Mouse (Mus musculus): ENCODE data around the gene Gm10375. TPM values are rescaled to one million over a fixed set of nuclear protein-coding genes. Genes with fewer than 3 reads are reported as not detected.
"Not testable (repeated sequence)": the region's sequence is repeated elsewhere in the genome, so short reads cannot be mapped to it uniquely, and the experiment has no call there.

Gene Gm10375
- total RNA-seq (2014; fragmentation: Nextera tagmentation), result not detected in 2 replicates
- not detected in 2 replicates for total RNA-seq (2017)
- polyA plus RNA-seq (2012), result not detected in 2 replicates

GRCm38 (mm10) chr14:43607913-43608312 is at the start of gene Gm10375:
Gm10375 (minus strand) TSS chr14:43608013.
- H3K27me3 ChIP-seq (ENCODE audit: insufficient read depth, low read length); H3K4me1 ChIP-seq (ENCODE audit: insufficient read depth, low read depth, low read length); ATAC-seq (ENCODE audit: extremely low read depth, insufficient number of reproducible peaks, low FRiP score, poor library complexity, severe bottlenecking); DNase-seq (ENCODE audit: low spot score); H3K9me3 ChIP-seq (replicated peaks); H3K4me3 ChIP-seq (ENCODE audit: low read depth, low read length); H3K36me3 ChIP-seq (replicated peaks): not testable (repeated sequence)

GRCm38 (mm10) chr14:43579046-43579445 is 28.8 kb downstream of the Gm10375 start, which contains the start of gene Gm17654:
Gm17654 (minus strand) TSS chr14:43579146.
- not testable (repeated sequence) for H3K9me3 ChIP-seq (replicated peaks); H3K36me3 ChIP-seq (replicated peaks); H3K4me3 ChIP-seq (ENCODE audit: low read depth, low read length); ATAC-seq (ENCODE audit: extremely low read depth, insufficient number of reproducible peaks, low FRiP score, poor library complexity, severe bottlenecking); H3K4me1 ChIP-seq (ENCODE audit: insufficient read depth, low read depth, low read length); DNase-seq (ENCODE audit: low spot score); H3K27me3 ChIP-seq (ENCODE audit: insufficient read depth, low read length)

- H3K36me3 ChIP-seq (replicated peaks); H3K27me3 ChIP-seq (ENCODE audit: insufficient read depth, low read length); ATAC-seq (ENCODE audit: extremely low read depth, insufficient number of reproducible peaks, low FRiP score, poor library complexity, severe bottlenecking); H3K9me3 ChIP-seq (replicated peaks); DNase-seq (ENCODE audit: low spot score); H3K4me3 ChIP-seq (ENCODE audit: low read depth, low read length); H3K4me1 ChIP-seq (ENCODE audit: insufficient read depth, low read depth, low read length): not testable (repeated sequence)
Measured at GRCm38 (mm10) chr14:43577969-43578368, 29.8 kb downstream of the Gm10375 start.

Other genes with a start within 250 kb of the Gm10375 start
- not detected in 2 replicates for gene Gm8138, start 191.7 kb downstream of the Gm10375 start, total RNA-seq (2014; fragmentation: Nextera tagmentation)
- gene Gm8138, start 191.7 kb downstream of the Gm10375 start, total RNA-seq (2017), result 0.06 and 0.55 TPM in 2 replicates
- not detected in 2 replicates for gene Gm8138, start 191.7 kb downstream of the Gm10375 start, polyA plus RNA-seq (2012)
- 0.58 TPM in 1 of 2 replicates, not detected in the other for gene Gm5799, start 64.4 kb downstream of the Gm10375 start, total RNA-seq (2014; fragmentation: Nextera tagmentation)
- not detected in 2 replicates for gene Gm5799, start 64.4 kb downstream of the Gm10375 start, total RNA-seq (2017)
- not detected in 2 replicates for gene Gm5799, start 64.4 kb downstream of the Gm10375 start, polyA plus RNA-seq (2012)
- gene Gm17654, start 28.9 kb downstream of the Gm10375 start, total RNA-seq (2014; fragmentation: Nextera tagmentation), result not detected in 2 replicates
- not detected in 2 replicates for gene Gm17654, start 28.9 kb downstream of the Gm10375 start, total RNA-seq (2017)
- not detected in 2 replicates for gene Gm17654, start 28.9 kb downstream of the Gm10375 start, polyA plus RNA-seq (2012)
- gene Gm8165, start 69.2 kb upstream of the Gm10375 start, total RNA-seq (2014; fragmentation: Nextera tagmentation), result not detected in 2 replicates
- not detected in 2 replicates for gene Gm8165, start 69.2 kb upstream of the Gm10375 start, total RNA-seq (2017)
- not detected in 2 replicates for gene Gm8165, start 69.2 kb upstream of the Gm10375 start, polyA plus RNA-seq (2012)
- 1.6 and 3.4 TPM in 2 replicates for gene Gm7324, start 89.8 kb upstream of the Gm10375 start, total RNA-seq (2014; fragmentation: Nextera tagmentation)
- 6.0 and 12.6 TPM in 2 replicates for gene Gm7324, start 89.8 kb upstream of the Gm10375 start, total RNA-seq (2017)
- gene Gm7324, start 89.8 kb upstream of the Gm10375 start, polyA plus RNA-seq (2012), result 0.18 and 0.60 TPM in 2 replicates
- gene Gm16506, start 119.5 kb upstream of the Gm10375 start, total RNA-seq (2014; fragmentation: Nextera tagmentation), result not detected in 2 replicates
- gene Gm16506, start 119.5 kb upstream of the Gm10375 start, total RNA-seq (2017), result 0.11 TPM in 1 of 2 replicates, not detected in the other
- not detected in 2 replicates for gene Gm16506, start 119.5 kb upstream of the Gm10375 start, polyA plus RNA-seq (2012)
- 0.60 and 2.7 TPM in 2 replicates for gene Gm6526, start 139.9 kb upstream of the Gm10375 start, total RNA-seq (2014; fragmentation: Nextera tagmentation)
- gene Gm6526, start 139.9 kb upstream of the Gm10375 start, total RNA-seq (2017), result 0.35 and 0.66 TPM in 2 replicates
- gene Gm6526, start 139.9 kb upstream of the Gm10375 start, polyA plus RNA-seq (2012), result not detected in 2 replicates
- not detected in 2 replicates for gene Gm8180, start 176.7 kb upstream of the Gm10375 start, total RNA-seq (2014; fragmentation: Nextera tagmentation)
- gene Gm8180, start 176.7 kb upstream of the Gm10375 start, total RNA-seq (2017), result not detected in 2 replicates
- gene Gm8180, start 176.7 kb upstream of the Gm10375 start, polyA plus RNA-seq (2012), result not detected in 2 replicates